Mouse (Mus musculus) liver, embryonic 13.5 days (tissue): ENCODE data around the gene Tent5c. TPM values are rescaled to one million over a fixed set of nuclear protein-coding genes. Genes with fewer than 3 reads are reported as not detected.
A peak's percentile ranks its signal among the peaks of the same experiment; 100 is the strongest.

Source experiments
- ATAC-seq: fragments of 200-750 bp; cut with Nextera tagmentation; 2 replicates; pipeline ENCODE4 v1.8.0; 2017; ENCODE audit warnings: low read depth, mild to moderate bottlenecking, moderate number of reproducible peaks, moderate library complexity
- DNase-seq: peaks from one replicate; pipeline ENCODE4 v3.0.0; 2022
- H3K27ac ChIP-seq: fragments of 300-500 bp; sonication (generic); 2 replicates; pipeline ENCODE4 v1.5.1; 2015; ENCODE audit warnings: moderate library complexity, mild to moderate bottlenecking, inconsistent platforms
- H3K27me3 ChIP-seq: fragments of 300-500 bp; sonication (generic); 2 replicates; pipeline ENCODE4 v1.6.1; 2015; ENCODE audit warnings: mild to moderate bottlenecking, inconsistent platforms
- H3K36me3 ChIP-seq: fragments of 300-500 bp; sonication (generic); 2 replicates; pipeline ENCODE4 v1.6.1; 2015; ENCODE audit warnings: mild to moderate bottlenecking, inconsistent platforms
- H3K4me1 ChIP-seq: fragments of 300-500 bp; sonication (generic); replicated peaks from 2 replicates; pipeline ENCODE4 v1.6.1; 2015; ENCODE audit warnings: inconsistent platforms
- H3K4me2 ChIP-seq: fragments of 300-500 bp; sonication (generic); 2 replicates; pipeline ENCODE4 v1.6.1; 2015; ENCODE audit warnings: inconsistent platforms, mild to moderate bottlenecking, moderate library complexity
- H3K4me3 ChIP-seq: fragments of 300-500 bp; sonication (generic); replicated peaks from 2 replicates; pipeline ENCODE4 v1.5.1; 2015; ENCODE audit warnings: mild to moderate bottlenecking, inconsistent platforms
- H3K9ac ChIP-seq: fragments of 300-500 bp; sonication (generic); 2 replicates; pipeline ENCODE4 v1.6.1; 2015; ENCODE audit warnings: mild to moderate bottlenecking, inconsistent platforms
- H3K9me3 ChIP-seq: fragments of 300-500 bp; sonication (generic); replicated peaks from 2 replicates; pipeline ENCODE4 v1.6.1; 2016; ENCODE audit warnings: inconsistent platforms
- WGBS: fragments of 180-500 bp; shearing (Covaris S2); methylation state at CpG from one replicate; pipeline ENCODE4 v1.1.7; 2015; ENCODE audit not compliant: insufficient replicate concordance; 5-methylcytosine and 5-hydroxymethylcytosine counted together
- polyA plus RNA-seq: library from polyadenylated mRNA; unstranded; fragments of >200 nt; fragmentation: Nextera tagmentation; extraction: Ambion mirVana; gene quantifications from 2 replicates; pipeline ENCODE4 v1.2.1, GENCODE M21; 2015

Gene Tent5c
- polyA plus RNA-seq, 1 experiment from 2014 or later: 63.7 TPM

- 43% methylated on average over 8 of the region's 8 CpGs for WGBS
- no peaks in the 10 kb centered on the region for H3K36me3 ChIP-seq
- no peak overlapping the region for H3K4me3 ChIP-seq
- H3K9ac ChIP-seq: no peak overlapping the region
- no peaks in the 10 kb centered on the region for H3K9me3 ChIP-seq
- peaks cover 13% of the 10 kb centered on the region; the same call in 1 of the 2 replicates for H3K27me3 ChIP-seq
- no peak overlapping the region for H3K4me2 ChIP-seq
- ATAC-seq (no peak; the same call in 1 of the 2 replicates), DNase-seq (no peak)
- H3K4me1 ChIP-seq: no peaks in the 10 kb centered on the region
- no peak overlapping the region for H3K27ac ChIP-seq
Measured at GRCm38 (mm10) chr3:100515093-100515753, 26.1 kb upstream of the Tent5c start.

GRCm38 (mm10) chr3:100507174-100507573, 18.1 kb upstream of the Tent5c start:
- Histone ChIP-seq H3K27me3 (peaks cover 11% of the 10 kb centered on the region; the same call in 1 of the 2 replicates), H3K36me3 (no peaks in the 10 kb centered on the region), H3K9ac (no peak overlapping the region), H3K9me3 (no peaks in the 10 kb centered on the region), H3K27ac (no peak overlapping the region), H3K4me3 (no peak overlapping the region), H3K4me2 (no peak overlapping the region), H3K4me1 (peaks cover 7% of the 10 kb centered on the region)
- DNase-seq: no peak
- WGBS: 63% methylated on average over 4 of the region's 4 CpGs
- ATAC-seq: no peak

- H3K9ac ChIP-seq: no peak overlapping the region
- peak; percentile 70 for ATAC-seq
- WGBS: 46% methylated on average over 2 of the region's 2 CpGs
- no peak overlapping the region for H3K4me2 ChIP-seq
- no peaks in the 10 kb centered on the region for H3K9me3 ChIP-seq
- peaks cover 7% of the 10 kb centered on the region for H3K4me1 ChIP-seq
- peaks cover 6% of the 10 kb centered on the region; the same call in 1 of the 2 replicates for H3K27me3 ChIP-seq
- DNase-seq: no peak
- no peak overlapping the region for H3K4me3 ChIP-seq
- no peak overlapping the region for H3K27ac ChIP-seq
- H3K36me3 ChIP-seq: no peaks in the 10 kb centered on the region
Measured at GRCm38 (mm10) chr3:100506715-100507114, 17.6 kb upstream of the Tent5c start.

GRCm38 (mm10) chr3:100503882-100504281, 14.8 kb upstream of the Tent5c start:
- ATAC-seq (no peak), DNase-seq (no peak)
- no peak overlapping the region for H3K9ac ChIP-seq
- no peak overlapping the region for H3K27ac ChIP-seq
- H3K27me3 ChIP-seq: 0 out of 2 replicates have a peak, but pooled peaks cover 2% of the 10 kb centered on the region
- no peak overlapping the region for H3K4me3 ChIP-seq
- no peak overlapping the region for H3K4me2 ChIP-seq
- no peaks in the 10 kb centered on the region for H3K36me3 ChIP-seq
- H3K4me1 ChIP-seq: peaks cover 7% of the 10 kb centered on the region
- H3K9me3 ChIP-seq: no peaks in the 10 kb centered on the region; the same call in 1 of the 2 replicates
- WGBS: 66% methylated on average over 6 of the region's 6 CpGs

- DNase-seq: no peak
- no peak overlapping the region for H3K27ac ChIP-seq
- H3K9ac ChIP-seq: no peak overlapping the region
- no peaks in the 10 kb centered on the region for H3K36me3 ChIP-seq
- no peak overlapping the region for H3K4me3 ChIP-seq
- no peak for ATAC-seq
- no peaks in the 10 kb centered on the region; the same call in 1 of the 2 replicates for H3K9me3 ChIP-seq
- H3K4me1 ChIP-seq: peaks cover 7% of the 10 kb centered on the region
- no peak overlapping the region for H3K4me2 ChIP-seq
- H3K27me3 ChIP-seq: 0 out of 2 replicates have a peak, but pooled peaks cover 2% of the 10 kb centered on the region
- WGBS: 61% methylated on average over 6 of the region's 6 CpGs
Measured at GRCm38 (mm10) chr3:100502516-100502915, 13.4 kb upstream of the Tent5c start.

GRCm38 (mm10) chr3:100501899-100502298, 12.8 kb upstream of the Tent5c start:
- no peaks in the 10 kb centered on the region for H3K36me3 ChIP-seq
- no peak overlapping the region for H3K4me2 ChIP-seq
- DNase-seq: no peak
- ATAC-seq: no peak
- no peaks in the 10 kb centered on the region; the same call in 1 of the 2 replicates for H3K9me3 ChIP-seq
- H3K9ac ChIP-seq: no peak overlapping the region
- 0 out of 2 replicates have a peak, but pooled peaks cover 2% of the 10 kb centered on the region for H3K27me3 ChIP-seq
- no peak overlapping the region for H3K27ac ChIP-seq
- H3K4me3 ChIP-seq: no peak overlapping the region
- H3K4me1 ChIP-seq: peaks cover 6% of the 10 kb centered on the region

GRCm38 (mm10) chr3:100496081-100496480, 7.0 kb upstream of the Tent5c start:
- no peak overlapping the region for H3K27ac ChIP-seq
- no peak overlapping the region for H3K9ac ChIP-seq
- H3K9me3 ChIP-seq: no peaks in the 10 kb centered on the region; the same call in 1 of the 2 replicates
- WGBS: 69% methylated on average over 3 of the region's 3 CpGs
- no peak overlapping the region for H3K4me2 ChIP-seq
- no peak overlapping the region for H3K4me3 ChIP-seq
- H3K36me3 ChIP-seq: no peaks in the 10 kb centered on the region
- H3K27me3 ChIP-seq: 0 out of 2 replicates have a peak, but pooled peaks cover 2% of the 10 kb centered on the region
- DNase-seq: no peak
- H3K4me1 ChIP-seq: peaks cover 11% of the 10 kb centered on the region; the same call in 1 of the 2 replicates
- ATAC-seq: no peak

- peaks cover 16% of the 10 kb centered on the region for H3K4me1 ChIP-seq
- 0 out of 2 replicates have a peak, but pooled peaks cover 2% of the 10 kb centered on the region for H3K27me3 ChIP-seq
- H3K27ac ChIP-seq: no peak overlapping the region
- no peak overlapping the region for H3K4me2 ChIP-seq
- DNase-seq (no peak), ATAC-seq (no peak)
- H3K9ac ChIP-seq: no peak overlapping the region
- H3K4me3 ChIP-seq: no peak overlapping the region
- 79% methylated on average over 16 of the region's 16 CpGs for WGBS
- H3K9me3 ChIP-seq: no peaks in the 10 kb centered on the region; the same call in 1 of the 2 replicates
- no peaks in the 10 kb centered on the region for H3K36me3 ChIP-seq
Measured at GRCm38 (mm10) chr3:100495456-100495855, 6.3 kb upstream of the Tent5c start.

- no peak for DNase-seq
- Histone ChIP-seq H3K36me3 (no peaks in the 10 kb centered on the region), H3K27me3 (0 out of 2 replicates have a peak, but pooled peaks cover 2% of the 10 kb centered on the region), H3K27ac (no peak overlapping the region), H3K4me3 (no peak overlapping the region), H3K9ac (no peak overlapping the region), H3K9me3 (no peaks in the 10 kb centered on the region), H3K4me2 (no peak overlapping the region), H3K4me1 (peaks cover 22% of the 10 kb centered on the region)
- 69% methylated on average over 5 of the region's 5 CpGs for WGBS
- no peak for ATAC-seq
Measured at GRCm38 (mm10) chr3:100494912-100495311, 5.8 kb upstream of the Tent5c start.

- peaks cover 46% of the 10 kb centered on the region for H3K4me1 ChIP-seq
- peak overlapping the region; percentile 97 for H3K4me3 ChIP-seq
- ATAC-seq (no peak), DNase-seq (no peak)
- peaks cover 7% of the 10 kb centered on the region; the same call in 1 of the 2 replicates for H3K36me3 ChIP-seq
- peak overlapping the region; percentile 89 for H3K9ac ChIP-seq
- H3K27ac ChIP-seq: peak overlapping the region; percentile 90
- WGBS: 27% methylated on average over 4 of the region's 4 CpGs
- H3K9me3 ChIP-seq: no peaks in the 10 kb centered on the region
- H3K27me3 ChIP-seq: peaks cover 18% of the 10 kb centered on the region; the same call in 1 of the 2 replicates
- peak overlapping the region; percentile 81 for H3K4me2 ChIP-seq
Measured at GRCm38 (mm10) chr3:100490010-100490300, 831 bp upstream of the Tent5c start.

GRCm38 (mm10) chr3:100488251-100489132, 632 bp downstream of the Tent5c start:
- H3K36me3 ChIP-seq: peaks cover 7% of the 10 kb centered on the region; the same call in 1 of the 2 replicates
- DNase-seq (peak; percentile 62), ATAC-seq (peak; percentile 30)
- peaks cover 60% of the 10 kb centered on the region for H3K4me1 ChIP-seq
- no peaks in the 10 kb centered on the region for H3K9me3 ChIP-seq
- peak overlapping the region; percentile 99 for H3K9ac ChIP-seq
- peaks cover 16% of the 10 kb centered on the region; the same call in 1 of the 2 replicates for H3K27me3 ChIP-seq
- peak overlapping the region; percentile 97 for H3K4me3 ChIP-seq
- peak overlapping the region; percentile 81 for H3K4me2 ChIP-seq
- H3K27ac ChIP-seq: peak overlapping the region; percentile 100
- WGBS: under 1% methylated on average over 66 of the region's 66 CpGs
